Mouse (Mus musculus) heart, adult 2 months (tissue): Measurements from ENCODE around the gene Abcc3. TPM values are rescaled to one million over a fixed set of nuclear protein-coding genes. Genes with fewer than 3 reads are reported as not detected.

Source experiments
- DNase-seq, 2 experiments: peaks; one replicate each; pipeline ENCODE4 v3.0.0; 2021
- H3K27ac ChIP-seq: fragments of 200-600 bp; 2 replicates; pipeline ENCODE4 v1.8.1; 2022
- H3K27me3 ChIP-seq: fragments of 200-500 bp; 2 replicates; pipeline ENCODE4 v1.6.1; 2012; ENCODE audit warnings: mild to moderate bottlenecking, low read length, inconsistent platforms, mixed read lengths; ENCODE audit not compliant: control insufficient read depth, insufficient read depth
- H3K36me3 ChIP-seq: fragments of 200-500 bp; 2 replicates; pipeline ENCODE4 v1.6.1; 2012; ENCODE audit warnings: low read length, inconsistent platforms; ENCODE audit not compliant: control insufficient read depth, insufficient read depth
- H3K4me1 ChIP-seq: fragments of 200-500 bp; 2 replicates; pipeline ENCODE4 v1.6.1; 2011; ENCODE audit warnings: low read length; ENCODE audit not compliant: control insufficient read depth, insufficient read depth
- H3K4me3 ChIP-seq: fragments of 200-600 bp; 2 replicates; pipeline ENCODE4 v1.8.1; 2022
- H3K79me2 ChIP-seq: fragments of 200-500 bp; replicated peaks from 2 replicates; pipeline ENCODE4 v1.6.1; 2012; ENCODE audit warnings: mild to moderate bottlenecking, inconsistent platforms, low read length, moderate library complexity, mixed read lengths; ENCODE audit not compliant: control insufficient read depth, insufficient read depth
- H3K9ac ChIP-seq: fragments of 200-500 bp; 2 replicates; pipeline ENCODE4 v1.6.1; 2012; ENCODE audit warnings: low read depth, mild to moderate bottlenecking, control low read depth, inconsistent platforms, low read length, mixed read lengths
- CTCF ChIP-seq: fragments of 200-600 bp; IDR thresholded peaks from 2 replicates; pipeline ENCODE4 v1.8.1; 2022; ENCODE audit warnings: antibody characterized with exemption, mild to moderate bottlenecking, moderate library complexity
- EP300 ChIP-seq: fragments of 200-500 bp; IDR thresholded peaks from 2 replicates; pipeline ENCODE4 v1.6.1; 2011; ENCODE audit warnings: low read depth, low read length, control low read depth; ENCODE audit not compliant: insufficient read depth
- POLR2A ChIP-seq: fragments of 200-500 bp; IDR thresholded peaks from 2 replicates; pipeline ENCODE4 v1.6.1; 2011; ENCODE audit warnings: mild to moderate bottlenecking, low read depth, low read length, control low read depth; ENCODE audit not compliant: insufficient read depth
- WGBS: fragments of 180-500 bp; shearing (Covaris S2); methylation state at CpG from one replicate; pipeline ENCODE4 v1.1.7; 2018; 5-methylcytosine and 5-hydroxymethylcytosine counted together
- intact Hi-C: fragments of 180-260 bp; cut with DNase I; formaldehyde crosslinking; loops from one replicate; pipeline ENCODE4 v1.15.1; 2025
- polyA plus RNA-seq: library from polyadenylated mRNA; depleted of rRNA; stranded (reverse); fragments of >200 nt; gene quantifications from 2 replicates; pipeline ENCODE4 v1.2.3, GENCODE M21; 2012; rRNA removed
- total RNA-seq, 2 experiments: library from RNA; stranded (reverse); gene quantifications; 2 replicates each; pipeline ENCODE4 v1.2.3; 2021

Abcc3 gene
- total and polyA plus RNA-seq, 3 experiments: 1.6 to 2.3 (median 2.0) TPM

- H3K4me1 ChIP-seq: no peaks in the 10 kb centered on the region
- H3K4me3 ChIP-seq: no peak overlapping the region
- peaks cover 18% of the 10 kb centered on the region for H3K36me3 ChIP-seq
- H3K79me2 ChIP-seq: no peaks in the 10 kb centered on the region
- WGBS: 78% methylated on average over 9 of the region's 9 CpGs
- TF ChIP-seq POLR2A (no peak), EP300 (no peak), CTCF (no peak)
- H3K27me3 ChIP-seq: no peaks in the 10 kb centered on the region
- H3K9ac ChIP-seq: no peak overlapping the region
- intact Hi-C loops: loop anchor here (5.0 kb wide), 1 partner anchor 192 kb away; the partner anchor contains the start of gene Spata20
- DNase-seq: no peak
- no peak overlapping the region for H3K27ac ChIP-seq
Observed at GRCm38 (mm10) chr11:94294996-94295845, 97.6 kb downstream of the Abcc3 start.

Other genes starting within 250 kb of the Abcc3 start
- 10 to 100 TPM; 47.6 to 55.1 TPM for gene Tob1, start 181.5 kb downstream of the Abcc3 start, total RNA-seq
- gene Tob1, start 181.5 kb downstream of the Abcc3 start, polyA plus RNA-seq: 29.0 and 33.1 TPM in 2 replicates
- gene Wfikkn2, start 147.0 kb downstream of the Abcc3 start, total RNA-seq: 1 to 10 TPM; 4.3 to 6.3 TPM
- 4.5 and 4.6 TPM in 2 replicates for gene Wfikkn2, start 147.0 kb downstream of the Abcc3 start, polyA plus RNA-seq
- under 1 TPM; 0.30 to 0.44 TPM for gene Gm21885, start 111.1 kb downstream of the Abcc3 start, total RNA-seq
- not detected in 2 replicates for gene Gm21885, start 111.1 kb downstream of the Abcc3 start, polyA plus RNA-seq
- 10 to 100 TPM; 32.1 to 36.0 TPM for gene Luc7l3, start 71.0 kb downstream of the Abcc3 start, total RNA-seq
- gene Luc7l3, start 71.0 kb downstream of the Abcc3 start, polyA plus RNA-seq: 8.1 and 17.2 TPM in 2 replicates
- gene Ankrd40, start 65.0 kb downstream of the Abcc3 start, total RNA-seq: 100 to 1,000 TPM; 254 to 285 TPM
- gene Ankrd40, start 65.0 kb downstream of the Abcc3 start, polyA plus RNA-seq: 287 and 346 TPM in 2 replicates
- 10 to 100 TPM; 12.2 to 12.9 TPM for gene Cacna1g, start 81.2 kb upstream of the Abcc3 start, total RNA-seq
- 63.3 and 64.4 TPM in 2 replicates for gene Cacna1g, start 81.2 kb upstream of the Abcc3 start, polyA plus RNA-seq
- under 1 TPM; 0.23 to 0.52 TPM for gene Spata20, start 93.2 kb upstream of the Abcc3 start, total RNA-seq
- 1.3 and 1.5 TPM in 2 replicates for gene Spata20, start 93.2 kb upstream of the Abcc3 start, polyA plus RNA-seq
- 10 to 100 TPM; 28.4 to 31.9 TPM for gene Epn3, start 107.0 kb upstream of the Abcc3 start, total RNA-seq
- 12.6 and 25.7 TPM in 2 replicates for gene Epn3, start 107.0 kb upstream of the Abcc3 start, polyA plus RNA-seq
- gene Mycbpap, start 128.7 kb upstream of the Abcc3 start, total RNA-seq: 1 to 10 TPM in 1 of 2 experiments, under 1 TPM in 1; 0.89 to 1.1 TPM
- gene Mycbpap, start 128.7 kb upstream of the Abcc3 start, polyA plus RNA-seq: 0.32 and 0.72 TPM in 2 replicates
- 10 to 100 TPM in 1 of 2 experiments, 1 to 10 TPM in 1; 9.3 to 12.6 TPM for gene Rsad1, start 156.3 kb upstream of the Abcc3 start, total RNA-seq
- gene Rsad1, start 156.3 kb upstream of the Abcc3 start, polyA plus RNA-seq: 13.7 and 14.1 TPM in 2 replicates
- 1 to 10 TPM; 1.7 to 2.1 TPM for gene Chad, start 172.1 kb upstream of the Abcc3 start, total RNA-seq
- gene Chad, start 172.1 kb upstream of the Abcc3 start, polyA plus RNA-seq: 8.7 and 16.2 TPM in 2 replicates
- 10 to 100 TPM; 19.8 to 26.4 TPM for gene Acsf2, start 208.9 kb upstream of the Abcc3 start, total RNA-seq
- gene Acsf2, start 208.9 kb upstream of the Abcc3 start, polyA plus RNA-seq: 21.0 and 24.7 TPM in 2 replicates
- 10 to 100 TPM; 31.5 to 32.0 TPM for gene Lrrc59, start 236.8 kb upstream of the Abcc3 start, total RNA-seq
- 25.3 and 31.9 TPM in 2 replicates for gene Lrrc59, start 236.8 kb upstream of the Abcc3 start, polyA plus RNA-seq